Mouse (Mus musculus) liver, embryonic 14.5 days (tissue): ENCODE results near the gene Vamp5. TPM values are rescaled to one million over a fixed set of nuclear protein-coding genes. Genes with fewer than 3 reads are reported as not detected.

Experiments used
- ATAC-seq: fragments of 200-750 bp; cut with Nextera tagmentation; 2 replicates; pipeline ENCODE4 v1.8.0; 2017; ENCODE audit warnings: moderate number of reproducible peaks, mild to moderate bottlenecking, moderate library complexity; ENCODE audit not compliant: insufficient read depth
- DNase-seq, 3 experiments: peaks; one replicate each; pipeline ENCODE4 v3.0.0-alpha.2; 2012 to 2013; ENCODE audit warnings: low read depth in 3 of 3, low spot score in 3 of 3
- H3K27ac ChIP-seq: fragments of 300-500 bp; sonication (generic); 2 replicates; pipeline ENCODE4 v1.5.1; 2014; ENCODE audit warnings: moderate library complexity, mild to moderate bottlenecking, control low read depth, inconsistent platforms
- H3K27me3 ChIP-seq: fragments of 300-500 bp; sonication (generic); 2 replicates; pipeline ENCODE4 v1.6.1; 2014; ENCODE audit warnings: mild to moderate bottlenecking, low read length, moderate library complexity; ENCODE audit not compliant: control insufficient read depth, insufficient read depth
- H3K36me3 ChIP-seq: fragments of 300-500 bp; sonication (generic); replicated peaks from 2 replicates; pipeline ENCODE4 v1.6.1; 2014; ENCODE audit warnings: low read depth; ENCODE audit not compliant: control insufficient read depth, insufficient read depth
- H3K4me1 ChIP-seq, 2 experiments: fragments of 200-500 bp in 1 of 2; fragments of 300-500 bp in 1 of 2; sonication (generic) in 1 of 2; replicated peaks; 2 replicates each; pipeline ENCODE4 v1.6.1; 2012 to 2014; ENCODE audit warnings: antibody characterized with exemption in 1 of 2, inconsistent platforms in 1 of 2, low read length in 1 of 2; ENCODE audit not compliant: control insufficient read depth in 2 of 2, insufficient read depth in 2 of 2
- H3K4me2 ChIP-seq: fragments of 300-500 bp; sonication (generic); 2 replicates; pipeline ENCODE4 v1.6.1; 2014; ENCODE audit warnings: low read depth, mild to moderate bottlenecking, control low read depth, moderate library complexity
- H3K4me3 ChIP-seq, 2 experiments: fragments of 200-500 bp in 1 of 2; fragments of 300-500 bp in 1 of 2; sonication (generic) in 1 of 2; 2 replicates each; pipeline ENCODE4 v1.5.1; 2012 to 2014; ENCODE audit warnings: low read depth in 2 of 2, low read length in 2 of 2, mild to moderate bottlenecking in 2 of 2, control low read depth in 1 of 2, inconsistent platforms in 1 of 2, moderate library complexity in 1 of 2; ENCODE audit not compliant: insufficient read depth in 1 of 2
- H3K9ac ChIP-seq: fragments of 300-500 bp; sonication (generic); replicated peaks from 2 replicates; pipeline ENCODE4 v1.6.1; 2014; ENCODE audit warnings: mild to moderate bottlenecking, control low read depth, moderate library complexity
- H3K9me3 ChIP-seq: fragments of 300-500 bp; sonication (generic); 2 replicates; pipeline ENCODE4 v1.6.1; 2016; ENCODE audit warnings: low read length, mixed read lengths; ENCODE audit not compliant: control insufficient read depth
- CTCF ChIP-seq: IDR thresholded peaks from 2 replicates; pipeline ENCODE4 v1.5.1; 2016; ENCODE audit warnings: antibody characterized with exemption, low read depth, control low read depth
- EP300 ChIP-seq: IDR thresholded peaks from 2 replicates; pipeline ENCODE4 v1.6.1; 2016; ENCODE audit warnings: antibody characterized with exemption, low read depth
- WGBS: fragments of 180-500 bp; shearing (Covaris S2); extraction: QIAGEN DNeasy Blood & Tissue Kit; methylation state at CpG from one replicate; pipeline ENCODE4 v1.1.7; 2014; ENCODE audit not compliant: insufficient replicate concordance; 5-methylcytosine and 5-hydroxymethylcytosine counted together
- polyA plus RNA-seq, 2 experiments: library from polyadenylated mRNA; depleted of rRNA in 1 of 2; stranded (reverse) in 1 of 2; unstranded in 1 of 2; fragments of >200 nt; fragmentation: Nextera tagmentation in 1 of 2; extraction: Ambion mirVana in 1 of 2; gene quantifications; 2 replicates each; pipeline versions ENCODE4 v1.2.1 to v1.2.3; 2012 to 2014

The Vamp5 gene
- polyA plus RNA-seq, 2 experiments = 72.5 to 81.0 TPM

GRCm38 (mm10) chr6:72346261-72346660, 34.0 kb downstream of the Vamp5 start:
- H3K4me1 ChIP-seq = peaks cover 26 to 33% of the 10 kb centered on the region in 2 experiments
- H3K9me3 ChIP-seq = no peaks in the 10 kb centered on the region
- peak overlapping the region; percentile 99 for H3K4me2 ChIP-seq
- 58% methylated on average over 4 of the region's 4 CpGs for WGBS
- peak overlapping the region; percentile 70 for H3K27ac ChIP-seq
- DNase-seq = no peak
- no peak for ATAC-seq
- no peaks in the 10 kb centered on the region for H3K27me3 ChIP-seq
- peaks cover 26% of the 10 kb centered on the region for H3K36me3 ChIP-seq
- no peak overlapping the region for H3K4me3 ChIP-seq
- TF ChIP-seq CTCF = peak; percentile 30
- no peak for TF ChIP-seq EP300
- peak overlapping the region; percentile 83; the same call in 1 of the 2 replicates for H3K9ac ChIP-seq

- no peak for DNase-seq
- Histone ChIP-seq H3K4me1 (peaks cover 24 to 32% of the 10 kb centered on the region in 2 experiments), H3K27ac (peak overlapping the region; percentile 70), H3K4me2 (peak overlapping the region; percentile 99), H3K9me3 (no peaks in the 10 kb centered on the region), H3K36me3 (peaks cover 24% of the 10 kb centered on the region), H3K9ac (peak overlapping the region; percentile 83), H3K4me3 (peak overlapping the region in 1 of 2 experiments; percentile 93; a peak in 2 of 4 replicates), H3K27me3 (no peaks in the 10 kb centered on the region)
- 10% methylated on average over 6 of the region's 6 CpGs for WGBS
- TF ChIP-seq EP300 (no peak), CTCF (no peak)
- ATAC-seq = no peak
Measured at GRCm38 (mm10) chr6:72345633-72346032, 34.6 kb downstream of the Vamp5 start.

- peak; percentile 30; the same call in 1 of the 2 replicates for TF ChIP-seq CTCF
- TF ChIP-seq EP300 = no peak
- Histone ChIP-seq H3K27ac (peak within 1 kb of the TSS; percentile 70), H3K36me3 (peaks cover 19% of the 10 kb centered on the region), H3K9me3 (no peaks in the 10 kb centered on the region), H3K4me2 (peak within 1 kb of the TSS; percentile 99), H3K9ac (peak within 1 kb of the TSS; percentile 83), H3K4me1 (peaks cover 24 to 31% of the 10 kb centered on the region in 2 experiments), H3K4me3 (peak within 1 kb of the TSS; percentile 93 to 99), H3K27me3 (no peaks in the 10 kb centered on the region)
- under 1% methylated on average over 30 of the region's 30 CpGs for WGBS
- peak; percentile 91 to 95 (median 94) for DNase-seq
- peak; percentile 85 for ATAC-seq
Measured at GRCm38 (mm10) chr6:72345074-72345567, 35.1 kb downstream of the Vamp5 start, which contains the start of gene Usp39. Gene Usp39 (minus strand): TSS chr6:72345184.

GRCm38 (mm10) chr6:72344396-72345073, 35.7 kb downstream of the Vamp5 start:
- DNase-seq = no peak
- under 1% methylated on average over 42 of the region's 42 CpGs for WGBS
- peaks cover 19% of the 10 kb centered on the region for H3K36me3 ChIP-seq
- no peaks in the 10 kb centered on the region for H3K9me3 ChIP-seq
- peak; percentile 70 for ATAC-seq
- H3K4me1 ChIP-seq = peaks cover 24 to 31% of the 10 kb centered on the region in 2 experiments
- H3K27me3 ChIP-seq = no peaks in the 10 kb centered on the region
- peak overlapping the region; percentile 70 for H3K27ac ChIP-seq
- TF ChIP-seq CTCF = no peak
- TF ChIP-seq EP300 = no peak
- peak overlapping the region; percentile 99 for H3K4me2 ChIP-seq
- H3K4me3 ChIP-seq = peak overlapping the region; percentile 93 to 99
- peak overlapping the region; percentile 83 for H3K9ac ChIP-seq

GRCm38 (mm10) chr6:72340481-72340880, 39.8 kb downstream of the Vamp5 start:
- no peak for ATAC-seq
- peaks cover 44% of the 10 kb centered on the region for H3K36me3 ChIP-seq
- H3K9ac ChIP-seq = no peak overlapping the region
- H3K4me2 ChIP-seq = no peak overlapping the region
- no peaks in the 10 kb centered on the region for H3K9me3 ChIP-seq
- H3K27me3 ChIP-seq = no peaks in the 10 kb centered on the region
- DNase-seq = no peak
- no peak overlapping the region for H3K27ac ChIP-seq
- no peak overlapping the region for H3K4me3 ChIP-seq
- TF ChIP-seq CTCF (no peak), EP300 (no peak)
- WGBS = 57% methylated on average over 2 of the region's 2 CpGs
- peaks cover 5 to 12% of the 10 kb centered on the region in 2 experiments for H3K4me1 ChIP-seq
